Mouse (Mus musculus) frontal cortex, postnatal 36 days (tissue): ENCODE measurements around the gene Tfr2.
A peak's percentile ranks its signal among the peaks of the same experiment; 100 is the strongest.

Experiments
- DNase-seq, 2 experiments: peaks; one replicate each; pipeline ENCODE4 v3.0.0; 2022; ENCODE audit warnings: low spot score in 2 of 2

The Tfr2 gene

DNA sequence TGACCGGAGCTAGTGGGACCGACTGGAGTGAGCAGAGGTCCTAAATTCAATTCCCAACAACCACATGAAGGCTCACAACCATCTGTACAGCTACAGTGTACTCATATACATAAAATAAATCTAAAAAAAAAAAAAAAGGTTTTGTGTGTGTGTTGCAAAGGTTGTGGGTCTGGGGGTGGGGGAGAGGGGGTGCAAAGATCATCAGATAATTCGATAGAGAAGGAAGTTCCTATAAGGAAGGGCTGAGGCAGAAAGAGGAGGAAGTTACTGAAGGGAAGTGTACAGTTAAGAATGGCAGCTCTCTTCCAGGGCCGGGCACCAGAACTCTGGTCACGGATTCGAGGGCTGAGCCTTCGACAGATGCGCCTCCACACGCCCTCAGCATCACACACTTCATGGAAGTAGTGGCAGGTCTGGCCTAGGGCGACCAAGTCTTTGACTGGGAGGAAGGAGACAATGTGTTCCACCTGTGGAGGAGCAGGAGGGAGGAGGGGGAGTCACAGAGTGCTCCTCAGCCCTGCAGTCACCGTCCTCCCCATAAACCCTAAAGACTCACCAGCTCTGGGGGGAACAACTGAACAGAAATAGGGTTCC is 54.4 kb downstream of the Tfr2 start:
- DNase-seq, result no peak

DNA sequence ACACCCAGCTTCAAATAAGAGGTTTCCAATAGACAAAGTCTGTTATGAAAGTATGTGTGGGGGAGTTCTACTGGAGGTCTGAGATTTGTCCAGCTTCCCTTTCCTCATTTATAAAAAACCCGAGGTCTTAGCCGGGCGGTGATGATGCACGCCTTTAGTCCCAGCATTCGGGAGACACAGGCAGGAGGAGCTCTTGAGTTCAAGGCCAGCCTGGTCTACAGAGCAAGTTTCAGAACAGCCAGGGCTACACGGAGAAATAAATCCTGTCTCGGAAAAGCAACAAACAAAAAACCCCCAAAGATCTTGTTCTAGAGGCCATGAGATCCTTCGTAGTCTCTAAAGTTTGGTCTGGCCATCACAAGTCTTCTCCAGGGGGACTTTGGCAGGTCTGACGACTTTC is 58.4 kb downstream of the Tfr2 start:
- peak in 1 of 2 experiments; percentile 27 for DNase-seq

GRCm38 (mm10) chr5:137628498-137629305 is 59.1 kb downstream of the Tfr2 start, which contains the start of the genes Fbxo24, Lrch4 and Gm20605:
TSS of gene Fbxo24 (minus strand) at chr5:137629002.
TSS of gene Lrch4 (plus strand) at chr5:137629121.
TSS of gene Gm20605 (plus strand) at chr5:137629175.
- DNase-seq, result peak; percentile 98 to 99

DNA sequence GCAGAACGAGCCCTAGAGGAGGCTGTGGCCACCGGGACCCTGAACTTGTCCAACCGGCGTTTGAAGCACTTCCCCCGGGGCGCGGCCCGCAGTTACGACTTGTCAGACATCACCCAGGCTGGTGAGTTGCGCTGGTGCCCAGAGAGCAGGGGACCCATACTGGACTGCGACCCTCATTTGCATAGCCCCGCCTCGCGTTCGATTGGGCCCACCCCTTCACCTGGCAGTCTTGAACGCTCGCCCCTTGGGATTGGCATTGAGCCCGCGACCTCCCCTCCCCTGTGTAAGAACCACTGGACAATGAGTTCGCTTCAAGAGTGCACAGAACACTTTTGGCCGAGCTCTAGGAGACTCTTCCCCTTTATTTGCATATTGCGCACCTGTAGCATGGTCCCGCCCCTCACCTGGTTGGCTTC is 59.7 kb downstream of the Tfr2 start:
- DNase-seq, result no peak

DNA sequence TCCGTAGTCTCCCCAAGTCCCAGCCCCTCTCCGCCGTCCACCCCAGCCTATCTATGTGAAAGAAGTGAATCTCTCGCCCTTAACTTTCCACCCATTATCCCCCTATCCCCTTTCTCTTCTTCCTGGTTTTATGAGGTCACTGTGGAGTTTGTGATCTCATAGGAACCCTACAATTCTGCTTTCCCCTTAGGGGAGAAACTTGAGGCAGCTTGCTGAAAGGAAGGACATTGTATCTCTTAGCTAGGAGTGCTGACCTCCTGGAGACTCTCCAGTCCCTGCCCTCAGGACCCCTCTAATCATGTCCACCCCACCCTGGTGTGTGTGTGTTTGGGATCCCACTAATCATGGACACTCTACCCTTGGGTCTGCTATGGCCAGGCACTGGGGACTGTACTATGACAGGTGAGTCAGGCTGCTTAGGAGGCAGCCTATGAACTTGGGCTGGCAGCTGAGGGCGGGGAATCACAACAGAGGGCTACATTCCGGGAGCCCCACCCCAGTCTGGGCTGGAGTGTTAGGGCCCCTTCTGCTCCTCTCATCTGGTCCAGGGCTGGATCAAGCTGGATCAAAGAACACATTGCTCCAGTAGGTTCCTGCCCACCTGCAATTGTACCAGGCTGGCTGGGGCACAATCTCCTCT is 60.4 kb downstream of the Tfr2 start:
- DNase-seq, result no peak

DNA sequence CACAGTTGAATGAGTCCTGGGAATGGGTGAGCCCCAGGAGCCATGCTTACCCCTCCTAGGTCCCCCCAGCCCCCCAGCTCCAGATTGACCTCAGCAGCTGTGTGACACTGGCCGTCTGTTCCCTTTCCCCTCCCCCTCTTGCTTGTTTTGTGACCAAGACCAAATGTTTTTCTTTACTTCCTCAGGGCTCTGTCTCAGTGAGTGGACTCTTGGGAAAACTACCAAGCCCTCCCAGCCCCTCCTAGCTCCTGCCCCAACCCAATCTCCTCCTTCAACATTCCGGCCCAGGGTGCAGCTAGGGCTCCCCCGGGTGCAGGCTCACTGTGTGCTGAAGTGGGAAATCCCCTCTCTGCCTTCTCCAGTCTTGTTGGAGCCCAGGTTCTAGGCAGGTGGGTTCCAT is 61.0 kb downstream of the Tfr2 start:
- no peak for DNase-seq

- peak in 1 of 2 experiments; percentile 31 for DNase-seq
These were observed 61.5 kb downstream of the Tfr2 start for GRCm38 (mm10) chr5:137631171-137631570.

DNA sequence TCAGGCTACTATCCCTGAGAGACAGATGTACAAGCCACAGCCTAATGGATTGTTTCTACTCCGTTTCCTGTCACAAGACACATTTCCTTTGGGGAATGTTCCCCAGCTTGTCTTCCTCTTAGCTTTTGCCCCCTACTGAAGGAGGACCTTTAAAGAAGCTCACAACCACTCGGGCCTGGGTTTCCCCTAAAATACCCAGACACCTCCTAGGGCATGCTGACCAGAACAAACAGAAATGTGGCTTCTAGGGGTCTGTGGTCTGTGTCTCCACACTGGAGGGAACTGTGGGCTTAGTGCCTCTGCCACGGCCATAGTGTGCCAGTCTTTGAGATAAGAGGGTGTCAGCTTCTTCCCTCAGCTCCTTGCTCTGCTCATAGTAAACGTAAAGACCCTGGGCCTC is 62.0 kb downstream of the Tfr2 start:
- no peak for DNase-seq

DNA sequence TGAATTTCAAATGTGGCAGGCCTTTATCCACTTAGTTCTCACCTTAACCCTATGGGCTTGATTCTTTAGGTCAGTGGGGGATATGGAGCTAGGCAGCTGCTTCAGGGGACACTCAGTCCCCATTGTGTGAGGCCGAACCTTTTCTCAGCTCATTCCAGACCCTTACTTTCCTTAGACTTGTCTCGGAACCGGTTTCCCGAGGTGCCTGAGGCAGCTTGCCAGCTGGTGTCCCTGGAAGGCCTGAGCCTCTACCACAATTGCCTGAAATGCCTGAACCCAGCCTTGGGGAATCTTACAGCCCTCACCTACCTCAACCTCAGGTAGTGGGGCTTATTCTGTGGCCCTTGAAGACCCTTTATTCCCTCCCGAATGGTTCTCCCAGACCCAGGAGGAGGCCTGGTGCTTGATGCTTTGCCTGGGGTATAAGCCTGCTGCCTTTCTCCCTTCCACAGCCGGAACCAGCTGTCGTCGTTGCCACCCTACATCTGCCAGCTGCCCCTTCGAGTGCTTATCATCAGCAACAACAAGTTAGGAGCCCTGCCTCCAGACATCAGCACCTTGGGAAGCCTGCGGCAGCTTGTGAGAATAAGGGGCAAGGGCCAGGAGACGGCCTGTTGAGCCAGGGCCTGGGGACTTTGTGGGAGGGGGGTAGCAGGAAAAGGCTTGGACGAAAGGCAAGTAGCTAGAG is 63.9 kb downstream of the Tfr2 start:
- no peak for DNase-seq
